Mouse (Mus musculus): ENCODE results near the gene Pip5k1b. TPM values are rescaled to one million over a fixed set of nuclear protein-coding genes. Genes with fewer than 3 reads are reported as not detected.
A peak's percentile ranks its signal among the peaks of the same experiment; 100 is the strongest.

Pip5k1b gene
- polyA plus RNA-seq, 1 experiment from 2014 or later = 5.3 TPM

DNA sequence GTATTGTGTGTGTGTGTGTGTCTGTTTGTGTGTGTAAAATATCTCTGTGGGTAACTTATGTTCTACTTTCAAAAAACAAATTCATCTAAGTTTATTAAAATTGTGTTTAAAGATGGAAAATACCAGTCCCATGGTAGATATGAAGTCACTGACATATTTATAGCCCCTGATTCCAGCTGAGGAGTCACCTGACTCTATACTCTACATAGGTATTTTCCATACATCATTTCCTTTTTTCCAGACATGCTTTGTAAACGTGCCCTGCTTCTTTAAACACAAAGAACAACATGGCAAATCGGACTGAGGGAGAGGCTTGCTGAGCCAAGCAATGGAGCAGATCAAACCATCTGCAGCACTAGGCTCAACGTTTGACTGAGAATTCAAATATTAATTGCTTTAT, 137.6 kb downstream of the Pip5k1b start:
- no peak for ATAC-seq (ENCODE audit: insufficient read depth, low FRiP score, low read depth)

DNA sequence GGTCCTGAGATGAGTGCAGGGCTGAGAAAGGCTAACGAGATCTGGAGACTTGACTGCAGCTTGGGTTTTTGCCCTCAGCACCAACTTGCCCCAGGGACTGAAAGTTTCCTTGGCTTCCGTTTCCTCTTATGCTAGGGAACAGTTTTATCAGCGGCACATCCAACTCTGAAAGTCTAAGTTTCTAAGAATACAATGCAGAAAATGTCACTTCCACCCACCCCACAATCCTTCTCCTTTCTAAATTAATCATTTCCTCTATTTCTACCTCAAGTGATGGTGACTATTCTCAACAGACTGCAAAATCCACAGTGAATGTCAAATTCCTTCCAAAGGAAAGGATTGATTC, 138.0 kb downstream of the Pip5k1b start:
- Histone ChIP-seq H3K27me3 (replicated peaks) (no peaks in the 10 kb centered on the region), H3K27ac (no peak overlapping the region), H3K4me1 (no peaks in the 10 kb centered on the region), H3K9me3 (no peaks in the 10 kb centered on the region), H3K9ac (no peak overlapping the region), H3K4me3 (replicated peaks) (no peak overlapping the region), H3K4me2 (no peak overlapping the region), H3K36me3 (no peaks in the 10 kb centered on the region)
- 82% methylated on average over 3 of the region's 3 CpGs for WGBS
- ATAC-seq (ENCODE audit: insufficient read depth, low FRiP score, low read depth) = no peak

More for the DNA sequence above, 137.6 kb downstream of the Pip5k1b start:
- no peak overlapping the region for H3K27ac ChIP-seq
- no peak overlapping the region for H3K9ac ChIP-seq
- no peaks in the 10 kb centered on the region for H3K36me3 ChIP-seq
- no peak overlapping the region for H3K4me3 ChIP-seq (replicated peaks)
- no peaks in the 10 kb centered on the region for H3K4me1 ChIP-seq
- H3K9me3 ChIP-seq = no peaks in the 10 kb centered on the region
- WGBS = 40% methylated on average over 3 of the region's 3 CpGs
- H3K27me3 ChIP-seq (replicated peaks) = no peaks in the 10 kb centered on the region
- H3K4me2 ChIP-seq = no peak overlapping the region

DNA sequence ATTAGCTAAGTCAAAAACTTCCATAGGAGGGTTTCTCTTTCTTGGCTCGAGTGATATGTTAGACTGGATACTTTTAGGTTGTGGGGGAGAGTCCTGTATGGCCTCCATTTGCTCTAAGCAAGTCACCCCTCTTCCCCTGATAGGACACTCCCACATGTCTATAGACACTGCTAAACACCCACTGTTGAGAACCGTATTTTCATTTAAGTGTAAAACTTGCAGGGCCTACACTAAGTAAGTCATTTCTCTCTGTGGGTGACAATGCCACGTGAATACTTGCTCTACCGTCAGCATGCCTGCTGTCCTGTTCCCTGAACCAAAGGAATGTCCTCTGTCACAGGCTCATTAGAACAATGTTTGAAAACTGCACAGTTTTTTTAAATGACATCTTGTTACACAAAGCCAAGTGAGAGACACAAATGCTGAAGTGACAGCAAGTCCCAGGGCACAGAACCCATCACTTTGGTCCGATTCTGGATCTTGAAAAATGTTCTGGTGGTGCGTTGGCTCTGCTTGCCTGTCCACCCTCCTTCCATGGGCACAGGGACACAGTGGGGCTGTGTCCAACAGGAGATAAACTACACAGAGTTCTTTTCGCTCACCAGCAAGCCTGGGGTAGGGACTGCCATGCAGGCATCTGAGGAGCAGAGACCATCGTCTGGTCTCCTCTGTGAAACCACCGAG, 138.6 kb downstream of the Pip5k1b start:
- H3K36me3 ChIP-seq = no peaks in the 10 kb centered on the region
- ATAC-seq (ENCODE audit: insufficient read depth, low FRiP score, low read depth) = no peak
- H3K4me1 ChIP-seq = no peaks in the 10 kb centered on the region
- no peak overlapping the region for H3K27ac ChIP-seq
- 83% methylated on average over 9 of the region's 9 CpGs for WGBS
- H3K4me2 ChIP-seq = no peak overlapping the region
- H3K27me3 ChIP-seq (replicated peaks) = no peaks in the 10 kb centered on the region
- H3K9ac ChIP-seq = no peak overlapping the region
- no peaks in the 10 kb centered on the region for H3K9me3 ChIP-seq
- H3K4me3 ChIP-seq (replicated peaks) = no peak overlapping the region

DNA sequence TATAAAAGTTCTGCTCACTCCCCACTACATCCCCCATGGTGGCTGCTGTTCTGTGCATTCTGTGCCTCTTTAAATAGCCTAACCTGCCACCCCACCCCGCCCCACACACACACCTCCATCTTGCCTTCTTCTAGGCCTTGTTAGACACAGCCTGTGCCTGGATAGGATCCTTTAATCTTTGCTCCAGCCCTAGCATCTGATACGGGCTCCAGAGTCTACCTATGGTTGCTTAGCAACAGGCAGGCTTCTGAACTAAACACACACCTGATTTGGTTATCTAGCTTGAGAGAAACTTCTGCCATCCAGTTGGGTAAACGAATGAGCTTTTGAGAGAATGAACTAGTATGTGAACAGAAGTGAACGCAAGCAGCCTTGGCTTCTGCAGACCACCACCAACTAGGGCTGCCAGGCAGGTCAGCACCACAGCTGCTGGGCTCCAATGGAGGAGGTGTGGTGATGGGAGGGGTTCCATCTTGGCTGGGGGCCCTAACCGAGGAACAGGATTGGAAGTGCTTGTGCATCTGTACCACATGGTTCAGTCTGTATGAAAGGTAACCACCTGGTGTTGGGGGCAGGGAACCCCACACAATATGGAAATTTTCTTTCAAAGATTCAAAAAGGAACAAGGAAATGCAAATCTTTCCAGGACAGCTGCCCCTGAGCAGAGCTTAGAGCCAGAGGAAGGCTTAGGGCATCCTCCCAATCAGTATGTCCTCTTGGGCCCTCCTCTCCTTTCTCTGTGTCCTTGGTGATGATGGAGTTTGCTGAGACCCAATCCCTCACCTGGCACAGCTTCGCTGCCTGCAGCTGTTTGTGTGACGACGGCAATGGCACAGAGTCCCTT, 139.7 kb downstream of the Pip5k1b start:
- H3K4me3 ChIP-seq (replicated peaks) = no peak overlapping the region

DNA sequence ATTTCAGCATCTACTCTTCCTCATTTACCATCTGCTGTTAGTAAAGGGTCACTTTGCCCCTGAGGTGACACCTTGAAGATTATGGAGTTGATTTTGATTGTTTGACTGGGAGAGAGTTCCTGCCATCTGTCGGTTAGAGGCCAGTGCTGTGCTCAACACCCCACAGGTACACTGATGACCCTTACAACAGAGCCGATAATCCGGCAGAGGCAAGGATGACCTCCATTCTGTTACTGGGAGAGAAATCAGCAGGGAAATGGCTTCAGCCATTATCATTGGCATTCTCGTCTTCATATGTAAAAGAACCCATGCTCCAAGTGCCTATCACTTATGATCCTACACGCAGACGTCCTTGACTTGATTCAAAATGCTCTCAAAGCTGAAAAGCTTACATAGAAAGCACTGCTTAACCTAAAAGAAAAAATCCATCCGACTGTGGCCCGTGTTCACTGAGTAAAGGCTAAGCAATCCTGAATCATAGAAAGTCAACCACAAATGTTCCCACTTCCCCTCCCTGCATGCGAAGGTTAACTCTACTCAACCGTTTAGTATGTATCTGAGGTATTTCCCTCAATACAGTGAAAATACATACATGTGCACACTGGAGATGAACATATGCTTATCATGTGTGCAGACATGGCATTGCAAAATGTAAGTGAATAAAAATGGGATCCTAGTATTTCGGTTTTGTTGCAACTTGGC, 146.7 kb downstream of the Pip5k1b start:
- Histone ChIP-seq H3K36me3 (no peaks in the 10 kb centered on the region), H3K27me3 (replicated peaks) (no peaks in the 10 kb centered on the region), H3K27ac (no peak overlapping the region), H3K4me1 (no peaks in the 10 kb centered on the region), H3K9ac (no peak overlapping the region), H3K4me3 (replicated peaks) (no peak overlapping the region), H3K9me3 (no peaks in the 10 kb centered on the region), H3K4me2 (no peak overlapping the region)
- WGBS = 84% methylated on average over 11 of the region's 11 CpGs
- no peak for ATAC-seq (ENCODE audit: insufficient read depth, low FRiP score, low read depth)

More for the DNA sequence above, 139.7 kb downstream of the Pip5k1b start:
- Histone ChIP-seq H3K4me2 (no peak overlapping the region), H3K4me1 (no peaks in the 10 kb centered on the region), H3K27ac (peak overlapping the region; percentile 45; the same call in 1 of the 2 replicates), H3K27me3 (replicated peaks) (no peaks in the 10 kb centered on the region), H3K9me3 (no peaks in the 10 kb centered on the region), H3K9ac (no peak overlapping the region), H3K36me3 (no peaks in the 10 kb centered on the region)
- ATAC-seq (ENCODE audit: insufficient read depth, low FRiP score, low read depth) = peak; percentile 87
- WGBS = 62% methylated on average over 8 of the region's 8 CpGs

DNA sequence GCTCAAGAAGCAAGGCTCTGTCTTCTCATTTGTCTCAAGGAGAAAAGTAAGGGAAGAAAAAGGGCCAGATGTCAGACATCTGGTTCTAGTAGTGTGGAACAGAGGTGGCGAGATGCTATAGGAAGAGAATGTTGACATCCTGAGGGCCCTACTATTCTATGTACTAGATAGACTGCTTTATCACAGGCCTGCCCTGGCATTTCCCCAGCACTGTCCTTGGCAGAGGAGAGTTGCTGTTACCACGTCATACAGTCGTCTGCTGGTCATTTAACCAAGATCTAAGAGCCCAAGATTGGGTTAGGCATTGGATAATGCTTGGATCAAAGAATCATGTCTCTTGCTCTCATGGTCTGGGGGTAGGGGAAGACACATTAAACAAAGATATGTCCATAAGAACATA, 151.0 kb downstream of the Pip5k1b start:
- H3K9me3 ChIP-seq = no peaks in the 10 kb centered on the region
- no peaks in the 10 kb centered on the region for H3K27me3 ChIP-seq (replicated peaks)
- H3K4me3 ChIP-seq (replicated peaks) = no peak overlapping the region
- H3K36me3 ChIP-seq = no peaks in the 10 kb centered on the region
- 86% methylated on average over 3 of the region's 3 CpGs for WGBS
- H3K4me2 ChIP-seq = no peak overlapping the region
- no peak overlapping the region for H3K9ac ChIP-seq
- no peak overlapping the region for H3K27ac ChIP-seq
- ATAC-seq (ENCODE audit: insufficient read depth, low FRiP score, low read depth) = no peak
- no peaks in the 10 kb centered on the region for H3K4me1 ChIP-seq

DNA sequence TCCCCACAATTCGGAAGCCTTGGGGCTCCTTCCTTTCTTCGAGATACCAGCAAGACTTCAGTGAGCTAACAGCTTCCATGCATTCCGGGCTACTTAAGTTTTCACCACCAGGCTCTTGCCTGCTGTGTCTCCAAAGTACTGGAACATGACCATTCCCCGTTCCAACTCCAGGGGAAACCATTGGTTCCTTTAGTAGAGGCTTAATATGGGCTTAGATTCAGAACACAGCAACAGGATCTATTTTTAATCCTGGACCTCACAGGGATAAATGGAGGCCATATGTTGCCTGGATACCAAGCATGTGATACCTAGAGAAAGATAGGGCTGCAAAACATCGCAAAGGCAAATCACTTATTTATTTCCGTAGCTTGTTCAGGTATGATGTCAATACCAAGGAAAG, 152.4 kb downstream of the Pip5k1b start:
- ATAC-seq (ENCODE audit: insufficient read depth, low FRiP score, low read depth) = no peak
- H3K4me1 ChIP-seq = no peaks in the 10 kb centered on the region
- no peaks in the 10 kb centered on the region for H3K36me3 ChIP-seq
- no peak overlapping the region for H3K27ac ChIP-seq
- H3K9ac ChIP-seq = no peak overlapping the region
- H3K4me3 ChIP-seq (replicated peaks) = no peak overlapping the region
- H3K4me2 ChIP-seq = no peak overlapping the region
- no peaks in the 10 kb centered on the region for H3K9me3 ChIP-seq
- no peaks in the 10 kb centered on the region for H3K27me3 ChIP-seq (replicated peaks)
- WGBS = 88% methylated on average over 6 of the region's 6 CpGs

DNA sequence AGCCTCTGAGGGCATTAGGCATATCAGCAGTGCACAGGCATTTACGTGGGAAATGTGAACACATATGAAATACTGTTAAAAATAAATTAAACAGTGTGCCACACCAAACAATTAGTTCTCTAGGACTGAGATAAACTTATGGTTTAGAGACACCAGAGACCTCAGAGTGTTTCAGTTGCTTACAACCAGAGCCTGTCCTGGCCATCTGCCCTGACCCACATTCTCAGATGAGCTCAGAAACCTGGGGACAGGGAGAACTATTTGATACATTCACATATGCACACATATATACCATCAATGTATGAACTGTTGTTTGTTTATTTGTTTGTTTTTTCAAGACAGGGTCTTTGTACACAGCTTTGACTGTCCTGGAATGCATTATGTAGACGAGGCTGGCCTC, 161.8 kb downstream of the Pip5k1b start:
- no peak for ATAC-seq (ENCODE audit: insufficient read depth, low FRiP score, low read depth)
- no peaks in the 10 kb centered on the region for H3K27me3 ChIP-seq (replicated peaks)
- no peaks in the 10 kb centered on the region for H3K4me1 ChIP-seq
- no peaks in the 10 kb centered on the region for H3K9me3 ChIP-seq
- H3K9ac ChIP-seq = no peak overlapping the region
- no peak overlapping the region for H3K4me2 ChIP-seq
- WGBS = 79% methylated on average over 2 of the region's 2 CpGs
- no peaks in the 10 kb centered on the region for H3K36me3 ChIP-seq
- no peak overlapping the region for H3K4me3 ChIP-seq (replicated peaks)
- no peak overlapping the region for H3K27ac ChIP-seq

DNA sequence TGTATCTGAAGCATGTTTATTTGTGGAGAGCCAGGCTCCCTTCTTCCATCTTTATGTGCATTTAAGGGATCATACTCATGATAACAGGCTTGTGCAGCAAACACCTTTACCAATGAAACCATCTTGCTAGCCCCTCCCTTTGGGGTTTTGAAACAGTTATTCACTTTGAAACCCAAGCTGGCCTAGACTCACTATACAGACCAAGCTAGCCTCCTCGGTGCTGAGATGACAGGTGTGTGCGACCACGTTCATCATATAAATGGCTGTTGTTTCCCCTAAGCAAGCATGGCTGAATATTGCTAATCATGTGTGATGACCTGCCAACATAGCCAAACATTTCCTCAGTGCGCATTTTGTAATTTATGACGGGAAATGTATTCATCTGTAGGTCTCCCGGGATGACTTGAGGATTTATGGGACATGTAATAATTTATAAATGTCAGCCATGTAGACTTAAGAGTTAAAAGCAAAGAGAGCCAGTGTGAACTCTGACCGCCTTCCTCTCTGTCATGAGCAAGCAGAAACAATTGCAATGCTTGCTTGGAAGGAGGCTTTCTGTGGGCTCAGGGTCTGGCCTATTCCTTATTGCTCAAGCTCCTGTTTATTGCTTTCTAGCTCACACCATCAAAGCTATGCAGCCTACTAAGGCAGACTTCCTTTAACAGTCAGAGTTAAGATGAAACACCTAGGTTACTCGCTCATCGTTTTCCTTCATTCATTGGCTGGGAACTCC, 164.0 kb downstream of the Pip5k1b start:
- Histone ChIP-seq H3K4me2 (no peak overlapping the region), H3K9me3 (no peaks in the 10 kb centered on the region), H3K36me3 (no peaks in the 10 kb centered on the region), H3K4me1 (no peaks in the 10 kb centered on the region), H3K27me3 (replicated peaks) (no peaks in the 10 kb centered on the region), H3K9ac (no peak overlapping the region), H3K4me3 (replicated peaks) (no peak overlapping the region), H3K27ac (no peak overlapping the region)
- no peak for ATAC-seq (ENCODE audit: insufficient read depth, low FRiP score, low read depth)
- 25% methylated on average over 9 of the region's 9 CpGs for WGBS

DNA sequence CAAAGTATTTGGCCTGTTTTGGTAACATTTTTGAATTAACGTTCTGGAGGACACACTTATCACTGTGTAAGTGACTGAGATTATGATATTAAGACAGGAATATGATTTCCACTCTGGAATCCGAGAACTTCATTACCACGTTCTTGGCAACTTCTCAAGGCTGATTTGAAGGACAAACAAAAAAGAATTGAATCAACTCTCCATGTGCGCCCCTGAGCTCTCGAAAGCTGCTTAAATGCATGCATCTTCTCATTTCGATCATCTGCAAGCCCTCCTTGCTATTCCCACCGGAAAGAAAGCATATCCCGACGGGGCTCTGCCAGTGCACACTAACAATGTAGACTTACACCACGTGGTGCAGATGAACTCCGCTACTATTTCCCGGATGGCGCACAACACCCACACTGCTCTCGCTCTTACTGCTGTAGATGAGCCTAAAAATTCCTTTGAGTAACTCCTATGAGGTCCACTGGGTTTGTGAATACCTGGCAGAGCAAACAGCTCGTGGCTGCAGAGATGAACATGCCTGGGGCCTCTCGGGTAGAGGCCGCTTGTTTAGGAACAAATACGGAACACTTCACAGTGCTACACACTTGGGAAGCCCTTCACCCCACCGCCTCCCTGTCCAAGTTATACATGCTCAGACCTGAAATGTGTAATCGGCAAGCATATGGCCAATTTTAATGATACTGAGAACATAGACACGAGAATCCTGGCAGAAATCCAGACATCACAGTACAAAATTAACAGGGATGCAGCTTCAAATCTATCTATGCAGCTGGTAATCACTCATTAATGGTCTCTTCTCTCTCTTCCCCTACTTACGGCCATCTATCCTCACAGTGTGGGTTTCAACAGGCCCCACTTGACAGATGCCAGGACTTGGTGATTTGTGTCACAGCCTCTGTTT, 168.5 kb downstream of the Pip5k1b start:
- Histone ChIP-seq H3K36me3 (no peaks in the 10 kb centered on the region), H3K4me3 (replicated peaks) (no peak overlapping the region), H3K27ac (no peak overlapping the region), H3K27me3 (replicated peaks) (no peaks in the 10 kb centered on the region), H3K4me2 (no peak overlapping the region), H3K4me1 (no peaks in the 10 kb centered on the region), H3K9me3 (no peaks in the 10 kb centered on the region), H3K9ac (no peak overlapping the region)
- 84% methylated on average over 22 of the region's 22 CpGs for whole genome bisulfite sequencing
- no peak for ATAC-seq (ENCODE audit: insufficient read depth, low FRiP score, low read depth)

DNA sequence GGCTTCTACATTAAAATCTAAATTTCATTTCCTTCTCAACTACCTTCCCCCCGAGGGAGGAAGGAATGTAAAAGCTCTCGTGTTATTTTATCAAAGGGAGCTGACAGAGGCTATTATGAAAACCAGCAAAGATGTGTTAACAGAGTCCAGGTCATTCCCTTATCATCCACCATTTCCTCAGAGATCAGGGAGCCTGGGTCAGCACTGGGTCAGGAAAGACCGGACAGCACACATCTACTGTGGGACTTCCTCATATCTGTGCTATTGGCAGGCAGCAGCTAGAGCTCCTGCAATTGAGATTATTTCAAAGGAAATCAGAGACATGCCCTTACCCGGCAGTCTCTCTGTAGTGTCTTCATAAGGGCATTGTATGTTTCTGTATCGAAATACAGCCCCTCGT, 177.2 kb downstream of the Pip5k1b start:
- Histone ChIP-seq H3K4me2 (no peak overlapping the region), H3K27ac (no peak overlapping the region), H3K9ac (no peak overlapping the region), H3K9me3 (no peaks in the 10 kb centered on the region), H3K36me3 (no peaks in the 10 kb centered on the region), H3K4me1 (no peaks in the 10 kb centered on the region), H3K4me3 (replicated peaks) (no peak overlapping the region), H3K27me3 (replicated peaks) (no peaks in the 10 kb centered on the region)
- 46% methylated on average over 6 of the region's 6 CpGs for WGBS
- ATAC-seq (ENCODE audit: insufficient read depth, low FRiP score, low read depth) = no peak
